Mouse (Mus musculus) forebrain, embryonic 14.5 days (tissue): ENCODE results near the gene Exoc3. TPM values are rescaled to one million over a fixed set of nuclear protein-coding genes. Genes with fewer than 3 reads are reported as not detected.

ENCODE experiments used
- ATAC-seq: fragments of 200-750 bp; cut with Nextera tagmentation; 2 replicates; pipeline ENCODE4 v1.8.0; 2017; ENCODE audit warnings: mild to moderate bottlenecking, moderate library complexity
- DNase-seq: peaks from one replicate; pipeline ENCODE4 v3.0.0-alpha.2; 2015; ENCODE audit warnings: low spot score
- H3K27ac ChIP-seq: fragments of 300-500 bp; sonication (generic); 2 replicates; pipeline ENCODE4 v1.5.1; 2014; ENCODE audit warnings: low read depth, mild to moderate bottlenecking, control low read depth, low read length, moderate library complexity
- H3K27me3 ChIP-seq: fragments of 300-500 bp; sonication (generic); replicated peaks from 2 replicates; pipeline ENCODE4 v1.6.1; 2014; ENCODE audit warnings: low read length, control low read depth, mixed read lengths; ENCODE audit not compliant: control insufficient read depth, insufficient read depth
- H3K36me3 ChIP-seq: fragments of 300-500 bp; sonication (generic); 2 replicates; pipeline ENCODE4 v1.6.1; 2014; ENCODE audit warnings: low read length, control low read depth; ENCODE audit not compliant: control insufficient read depth, insufficient read depth
- H3K4me1 ChIP-seq: fragments of 300-500 bp; sonication (generic); 2 replicates; pipeline ENCODE4 v1.6.1; 2014; ENCODE audit warnings: antibody characterized with exemption, low read length, control low read depth; ENCODE audit not compliant: control insufficient read depth, insufficient read depth
- H3K4me2 ChIP-seq: fragments of 300-500 bp; sonication (generic); 2 replicates; pipeline ENCODE4 v1.6.1; 2014; ENCODE audit warnings: mild to moderate bottlenecking, control low read depth, low read length
- H3K4me3 ChIP-seq: fragments of 300-500 bp; sonication (generic); 2 replicates; pipeline ENCODE4 v1.5.1; 2014; ENCODE audit warnings: low read depth, low read length, control low read depth
- H3K9ac ChIP-seq: fragments of 300-500 bp; sonication (generic); 2 replicates; pipeline ENCODE4 v1.6.1; 2014; ENCODE audit warnings: mild to moderate bottlenecking, low read length, control low read depth, moderate library complexity
- H3K9me3 ChIP-seq: fragments of 300-500 bp; sonication (generic); replicated peaks from 2 replicates; pipeline ENCODE4 v1.6.1; 2016; ENCODE audit warnings: low read length, control low read depth, mixed read lengths; ENCODE audit not compliant: control insufficient read depth
- WGBS: fragments of 180-500 bp; shearing (Covaris S2); extraction: QIAGEN DNeasy Blood & Tissue Kit; methylation state at CpG from one replicate; pipeline ENCODE4 v1.1.7; 2014; 5-methylcytosine and 5-hydroxymethylcytosine counted together
- polyA plus RNA-seq: library from polyadenylated mRNA; unstranded; fragments of >200 nt; fragmentation: Nextera tagmentation; extraction: Ambion mirVana; gene quantifications from 2 replicates; pipeline ENCODE4 v1.2.1, GENCODE M21; 2014

The Exoc3 gene
- polyA plus RNA-seq, 1 experiment from 2014 or later: 138 TPM

DNA sequence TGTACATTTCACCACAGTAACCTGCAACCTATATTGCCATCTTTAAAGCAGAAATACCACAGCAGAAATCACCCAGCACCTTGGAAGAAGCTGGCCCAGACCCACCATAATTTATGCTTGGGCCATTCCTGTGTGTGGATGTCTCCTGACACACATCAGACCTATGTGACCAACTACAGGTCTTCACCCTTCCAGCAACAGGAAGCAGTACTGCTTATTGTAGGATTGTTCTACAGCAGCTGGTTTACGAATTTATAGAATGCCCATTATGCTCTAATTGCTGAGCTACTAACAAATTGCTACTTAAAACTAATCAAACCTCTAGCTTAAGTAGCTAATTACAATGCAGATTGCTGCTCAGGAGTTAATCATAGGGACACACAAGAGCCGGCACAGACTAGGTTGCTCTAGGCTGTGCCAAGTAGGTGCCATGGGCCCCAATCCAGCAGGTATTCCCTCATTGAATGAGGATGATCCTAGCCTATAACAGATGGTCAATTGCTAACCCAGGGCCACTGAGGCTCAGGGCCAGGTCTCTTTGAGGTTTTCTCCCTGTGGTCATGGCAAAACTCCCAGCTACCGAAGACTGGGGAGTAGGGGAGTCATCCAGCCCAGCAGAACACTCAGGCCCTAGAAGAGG is 62.4 kb downstream of the Exoc3 start:
- Histone ChIP-seq H3K27ac (no peak overlapping the region), H3K4me2 (no peak overlapping the region), H3K9ac (no peak overlapping the region), H3K36me3 (no peaks in the 10 kb centered on the region), H3K27me3 (no peaks in the 10 kb centered on the region), H3K4me1 (no peaks in the 10 kb centered on the region), H3K4me3 (no peak overlapping the region), H3K9me3 (no peaks in the 10 kb centered on the region)
- WGBS: 46% methylated on average over 3 of the region's 3 CpGs
- DNase-seq: peak; percentile 13
- ATAC-seq: no peak

DNA sequence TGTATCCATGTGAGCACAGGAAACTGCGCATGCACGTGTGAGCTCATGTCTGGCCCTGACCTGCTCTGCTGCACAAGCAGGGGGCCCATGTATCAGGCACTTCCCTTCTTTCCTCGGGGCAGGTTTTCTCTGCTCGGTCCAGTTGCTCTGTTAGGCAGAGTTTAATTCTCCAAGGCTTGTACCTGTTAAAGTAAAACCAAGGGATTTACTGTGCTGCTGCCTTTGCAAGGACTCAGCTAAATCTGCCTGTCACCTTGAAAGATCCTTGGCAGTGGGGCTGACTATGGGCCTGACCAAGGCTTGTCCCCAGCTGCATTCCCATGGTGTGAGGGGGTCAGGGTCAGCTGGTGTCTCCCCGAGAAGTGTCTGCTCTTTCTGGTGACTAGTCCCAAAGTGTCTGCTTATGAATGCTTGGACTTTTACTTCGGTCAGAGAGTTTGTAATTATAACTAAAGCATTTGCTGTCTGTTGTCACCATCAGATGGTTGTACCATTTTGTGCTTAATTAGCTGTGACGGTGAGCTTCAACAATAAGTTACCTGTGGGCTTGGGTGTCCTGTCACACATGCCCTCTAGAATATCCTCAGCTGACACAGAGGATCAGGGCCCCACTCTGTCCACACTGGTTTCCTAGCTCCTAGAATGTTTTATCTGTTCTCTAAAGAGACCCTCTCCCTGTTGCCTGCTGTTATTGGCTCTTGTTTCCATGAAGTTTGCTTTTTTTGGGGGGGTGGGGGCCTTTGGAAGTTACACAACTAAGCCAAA is 64.2 kb downstream of the Exoc3 start:
- DNase-seq: no peak
- no peak overlapping the region for H3K4me3 ChIP-seq
- no peak overlapping the region for H3K9ac ChIP-seq
- H3K36me3 ChIP-seq: no peaks in the 10 kb centered on the region
- no peak overlapping the region for H3K27ac ChIP-seq
- H3K9me3 ChIP-seq: no peaks in the 10 kb centered on the region
- no peak for ATAC-seq
- WGBS: 85% methylated on average over 7 of the region's 7 CpGs
- no peaks in the 10 kb centered on the region for H3K4me1 ChIP-seq
- no peaks in the 10 kb centered on the region for H3K27me3 ChIP-seq
- no peak overlapping the region for H3K4me2 ChIP-seq

DNA sequence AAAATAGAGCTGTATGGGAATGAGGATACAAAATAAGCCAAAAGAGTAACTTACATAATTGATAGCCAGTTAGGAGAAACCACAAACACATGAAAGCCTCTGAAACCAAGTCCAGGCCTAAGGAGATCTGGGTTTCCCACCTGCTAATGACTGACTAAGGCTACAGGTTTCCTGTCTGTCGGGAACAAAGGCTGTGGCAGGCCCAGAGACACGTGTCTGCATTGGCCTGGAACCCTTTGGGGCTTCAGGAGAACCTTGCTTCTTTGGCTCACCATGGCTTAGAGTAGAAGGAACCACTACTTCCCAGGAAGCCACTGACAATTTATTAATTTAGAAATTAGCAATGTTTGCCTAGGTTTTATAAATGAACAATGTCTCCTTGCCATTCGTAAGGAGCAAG is 65.2 kb downstream of the Exoc3 start:
- no peak for DNase-seq
- H3K9me3 ChIP-seq: no peaks in the 10 kb centered on the region
- H3K4me1 ChIP-seq: no peaks in the 10 kb centered on the region
- no peak overlapping the region for H3K4me2 ChIP-seq
- H3K27me3 ChIP-seq: no peaks in the 10 kb centered on the region
- H3K36me3 ChIP-seq: no peaks in the 10 kb centered on the region
- no peak overlapping the region for H3K27ac ChIP-seq
- no peak for ATAC-seq
- H3K9ac ChIP-seq: no peak overlapping the region
- 77% methylated on average over 3 of the region's 3 CpGs for WGBS
- H3K4me3 ChIP-seq: no peak overlapping the region

DNA sequence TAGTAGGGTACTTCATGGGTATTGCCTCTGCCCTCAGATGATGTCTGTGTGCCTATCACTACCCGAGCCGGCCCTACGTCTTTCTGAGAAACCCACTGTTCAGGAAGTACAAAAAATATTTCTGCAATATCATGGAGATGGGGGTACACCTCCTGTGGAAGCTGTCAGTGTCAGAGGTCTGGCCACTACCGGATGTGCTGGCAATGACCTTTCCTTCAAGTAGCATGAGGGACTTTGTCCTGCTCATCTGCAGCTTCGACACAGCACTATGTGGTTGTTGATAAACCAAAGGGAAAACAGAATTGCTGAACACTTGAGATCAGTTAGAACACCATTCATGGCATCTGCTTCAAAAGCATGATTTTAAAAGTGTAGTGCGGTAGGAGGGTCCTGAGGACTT is 67.7 kb downstream of the Exoc3 start:
- ATAC-seq: no peak
- no peak overlapping the region for H3K27ac ChIP-seq
- H3K4me3 ChIP-seq: no peak overlapping the region
- H3K27me3 ChIP-seq: no peaks in the 10 kb centered on the region
- H3K9me3 ChIP-seq: no peaks in the 10 kb centered on the region
- no peak overlapping the region for H3K4me2 ChIP-seq
- no peaks in the 10 kb centered on the region for H3K4me1 ChIP-seq
- 93% methylated on average over 6 of the region's 6 CpGs for WGBS
- H3K9ac ChIP-seq: no peak overlapping the region
- no peak for DNase-seq
- no peaks in the 10 kb centered on the region for H3K36me3 ChIP-seq

DNA sequence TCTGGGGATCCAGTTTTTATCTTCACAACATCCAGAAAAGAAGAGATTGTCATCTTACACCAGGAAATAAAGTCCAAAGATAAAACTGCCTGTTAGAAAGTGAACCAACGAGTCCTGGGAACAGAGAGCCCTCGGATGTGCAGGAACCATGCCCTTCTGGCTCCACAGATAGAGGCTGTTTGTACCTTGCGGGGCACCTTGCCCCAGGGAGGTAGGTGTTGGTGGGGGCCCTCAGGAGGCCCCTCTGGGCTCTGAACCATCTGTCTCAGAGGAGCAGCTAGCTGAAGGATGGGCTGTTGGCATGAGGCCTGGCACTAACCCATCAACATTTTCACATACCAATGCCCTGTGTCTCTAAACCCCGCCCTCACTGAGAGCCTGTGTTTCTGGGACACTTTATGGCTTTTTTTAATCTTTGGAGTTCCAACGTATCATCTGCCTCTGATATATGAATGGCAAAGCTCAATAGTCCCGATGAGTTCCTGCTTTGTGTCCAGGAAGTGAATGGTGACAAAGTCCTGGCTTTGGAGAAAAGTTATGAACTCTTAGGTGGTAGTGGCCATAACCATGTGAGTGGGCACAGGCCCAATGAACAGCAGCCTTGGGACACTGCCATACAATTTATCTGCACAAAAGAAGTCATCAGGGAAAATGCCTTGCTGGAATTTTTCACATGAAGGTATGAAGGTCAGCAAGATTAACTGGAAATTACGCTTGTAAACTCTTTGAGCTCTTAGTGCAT is 69.5 kb downstream of the Exoc3 start:
- no peaks in the 10 kb centered on the region for H3K9me3 ChIP-seq
- H3K4me3 ChIP-seq: no peak overlapping the region
- no peaks in the 10 kb centered on the region for H3K36me3 ChIP-seq
- no peaks in the 10 kb centered on the region for H3K4me1 ChIP-seq
- DNase-seq (no peak), ATAC-seq (no peak)
- H3K27me3 ChIP-seq: no peaks in the 10 kb centered on the region
- H3K27ac ChIP-seq: no peak overlapping the region
- no peak overlapping the region for H3K9ac ChIP-seq
- WGBS: 88% methylated on average over 7 of the region's 7 CpGs
- H3K4me2 ChIP-seq: no peak overlapping the region

DNA sequence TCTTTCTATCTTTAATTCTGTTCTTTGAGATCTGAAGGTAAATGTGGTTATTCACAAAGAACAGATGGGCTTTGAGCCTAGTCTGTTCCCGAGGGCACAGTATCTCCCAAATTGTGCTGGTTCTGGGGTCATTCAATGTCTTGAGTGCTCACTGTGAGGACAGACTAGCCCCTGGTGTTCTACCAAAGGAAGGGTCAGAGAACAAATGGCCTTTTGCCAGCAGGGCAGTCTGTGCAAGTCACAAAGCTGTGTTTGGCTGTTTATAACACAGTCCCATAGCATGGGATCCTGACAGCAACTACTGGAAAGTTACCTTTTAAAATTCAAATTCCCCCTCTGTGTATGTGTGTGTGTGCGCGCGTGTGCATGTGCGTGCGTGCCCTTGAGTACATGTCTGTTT is 78.6 kb downstream of the Exoc3 start:
- WGBS: 92% methylated on average over 6 of the region's 6 CpGs
- ATAC-seq (no peak), DNase-seq (no peak)
- H3K4me3 ChIP-seq: no peak overlapping the region
- H3K36me3 ChIP-seq: no peaks in the 10 kb centered on the region
- H3K27ac ChIP-seq: no peak overlapping the region
- no peaks in the 10 kb centered on the region for H3K9me3 ChIP-seq
- H3K4me1 ChIP-seq: no peaks in the 10 kb centered on the region
- H3K27me3 ChIP-seq: no peaks in the 10 kb centered on the region
- no peak overlapping the region for H3K9ac ChIP-seq
- H3K4me2 ChIP-seq: no peak overlapping the region

DNA sequence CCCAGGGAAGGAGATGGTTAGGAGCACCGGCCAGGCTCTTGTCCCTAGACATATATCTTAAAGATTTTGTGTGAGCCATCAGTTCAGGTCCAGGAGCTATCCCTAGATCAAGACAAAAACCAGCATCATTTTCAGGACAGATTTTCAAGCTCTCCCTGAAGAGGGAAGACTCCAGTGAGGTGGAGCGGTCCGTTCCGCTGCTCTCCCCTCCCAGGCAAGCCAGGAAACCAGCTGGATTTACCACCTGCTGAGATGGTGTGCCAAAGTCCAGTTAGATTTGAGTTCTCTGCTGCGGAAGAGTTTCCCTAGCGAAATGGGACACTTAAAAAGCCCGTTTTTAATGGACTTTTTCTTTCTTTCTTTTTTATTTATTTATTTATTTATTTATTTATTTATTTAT is 81.0 kb downstream of the Exoc3 start:
- no peak for DNase-seq
- 73% methylated on average over 7 of the region's 7 CpGs for WGBS
- H3K4me3 ChIP-seq: no peak overlapping the region
- H3K9me3 ChIP-seq: no peaks in the 10 kb centered on the region
- no peak overlapping the region for H3K27ac ChIP-seq
- H3K4me2 ChIP-seq: no peak overlapping the region
- H3K36me3 ChIP-seq: no peaks in the 10 kb centered on the region
- no peak for ATAC-seq
- H3K27me3 ChIP-seq: peaks cover 9% of the 10 kb centered on the region; the same call in 1 of the 2 replicates
- no peak overlapping the region for H3K9ac ChIP-seq
- no peaks in the 10 kb centered on the region for H3K4me1 ChIP-seq

DNA sequence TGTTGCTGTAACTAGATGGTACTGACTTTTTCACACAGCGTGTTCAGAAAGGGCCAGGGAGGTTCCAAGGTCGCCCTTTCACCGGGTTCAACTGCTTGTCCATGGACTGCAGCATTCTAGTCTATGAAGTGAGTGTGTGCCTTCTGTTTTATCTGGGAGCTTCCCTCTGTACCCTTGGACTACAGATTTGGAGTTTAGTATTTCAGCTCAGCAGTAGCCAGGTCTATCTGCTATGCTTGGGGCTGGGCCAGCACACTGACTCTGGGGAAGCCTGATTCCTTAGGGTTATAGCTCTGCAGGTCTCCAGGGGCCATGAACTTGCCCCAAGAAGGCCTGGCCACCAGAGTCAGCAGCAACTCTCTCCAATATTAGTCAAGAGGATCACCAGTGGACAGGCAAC is 85.9 kb downstream of the Exoc3 start:
- Histone ChIP-seq H3K9ac (no peak overlapping the region), H3K27me3 (peaks cover 25% of the 10 kb centered on the region), H3K4me3 (no peak overlapping the region), H3K27ac (no peak overlapping the region), H3K4me2 (no peak overlapping the region), H3K9me3 (no peaks in the 10 kb centered on the region), H3K4me1 (peaks cover 3% of the 10 kb centered on the region; the same call in 1 of the 2 replicates), H3K36me3 (no peaks in the 10 kb centered on the region)
- WGBS: 68% methylated on average over 3 of the region's 3 CpGs
- DNase-seq (no peak), ATAC-seq (no peak)
